Mouse (Mus musculus) hindbrain, embryonic 10.5 days (tissue): ENCODE data around the gene Pola1. TPM values are rescaled to one million over a fixed set of nuclear protein-coding genes. Genes with fewer than 3 reads are reported as not detected.

Experiments used
- DNase-seq: peaks from one replicate; pipeline ENCODE4 v3.0.0-alpha.2; 2017; ENCODE audit warnings: low spot score
- H3K27ac ChIP-seq: fragments of 300-500 bp; sonication (generic); 2 replicates; pipeline ENCODE4 v1.5.1; 2016; ENCODE audit warnings: mild to moderate bottlenecking, moderate library complexity
- H3K27me3 ChIP-seq: fragments of 300-500 bp; sonication (generic); 2 replicates; pipeline ENCODE4 v1.6.1; 2016; ENCODE audit warnings: mild to moderate bottlenecking; ENCODE audit not compliant: poor library complexity, insufficient read depth, severe bottlenecking
- H3K36me3 ChIP-seq: fragments of 300-500 bp; sonication (generic); 2 replicates; pipeline ENCODE4 v1.6.1; 2016; ENCODE audit warnings: mild to moderate bottlenecking, moderate library complexity
- H3K4me1 ChIP-seq: fragments of 300-500 bp; sonication (generic); replicated peaks from 2 replicates; pipeline ENCODE4 v1.6.1; 2016; ENCODE audit warnings: mild to moderate bottlenecking
- H3K4me3 ChIP-seq: fragments of 300-500 bp; sonication (generic); 2 replicates; pipeline ENCODE4 v1.5.1; 2016; ENCODE audit warnings: mild to moderate bottlenecking, moderate library complexity
- H3K9me3 ChIP-seq: fragments of 300-500 bp; sonication (generic); 2 replicates; pipeline ENCODE4 v1.6.1; 2016; ENCODE audit warnings: mild to moderate bottlenecking, moderate library complexity
- whole genome bisulfite sequencing: fragments of 180-500 bp; shearing (Covaris S2); methylation state at CpG from one replicate; pipeline ENCODE4 v1.1.7; 2016; 5-methylcytosine and 5-hydroxymethylcytosine counted together
- polyA plus RNA-seq: library from polyadenylated mRNA; unstranded; fragments of >200 nt; fragmentation: Nextera tagmentation; extraction: Ambion mirVana; gene quantifications from 2 replicates; pipeline ENCODE4 v1.2.1, GENCODE M21; 2016

Gene Pola1
- polyA plus RNA-seq, 1 experiment from 2014 or later = 14.7 TPM

DNA sequence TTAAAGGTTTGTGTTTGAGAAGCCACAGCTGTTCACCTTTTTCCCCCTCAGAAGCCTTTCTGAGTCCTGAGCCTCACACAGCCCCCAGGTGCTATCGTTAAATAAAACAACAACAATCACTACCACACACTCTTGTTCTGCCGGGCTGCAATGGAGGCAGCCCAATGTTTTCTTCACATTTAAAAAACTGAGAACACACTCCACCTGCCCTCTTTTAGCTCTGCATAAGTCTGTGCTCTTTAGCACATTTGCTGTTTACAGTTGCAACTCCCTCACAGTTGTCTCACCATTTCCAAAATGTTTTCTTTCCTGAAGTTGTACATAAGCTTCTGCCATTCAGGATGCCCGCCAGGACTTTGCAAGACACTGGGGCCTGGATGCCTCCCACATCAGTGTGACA, 356.3 kb downstream of the Pola1 start:
- no peak for DNase-seq
- WGBS = 58% methylated on average over 3 of the region's 3 CpGs
- H3K27me3 ChIP-seq = peaks cover 46% of the 10 kb centered on the region
- no peak overlapping the region for H3K27ac ChIP-seq
- H3K9me3 ChIP-seq = no peaks in the 10 kb centered on the region
- H3K36me3 ChIP-seq = no peaks in the 10 kb centered on the region
- H3K4me1 ChIP-seq = no peaks in the 10 kb centered on the region
- H3K4me3 ChIP-seq = no peak overlapping the region

Other genes with a start within 250 kb of the Pola1 start
- 5.7 and 9.2 TPM in 2 replicates for gene Pcyt1b, start 22.7 kb upstream of the Pola1 start, polyA plus RNA-seq
- 62.3 and 68.4 TPM in 2 replicates for gene Pdk3, start 200.0 kb upstream of the Pola1 start, polyA plus RNA-seq